Mouse (Mus musculus): ENCODE measurements around the gene Arhgap22. TPM values are rescaled to one million over a fixed set of nuclear protein-coding genes. Genes with fewer than 3 reads are reported as not detected.
A peak's percentile ranks its signal among the peaks of the same experiment; 100 is the strongest.

Gene Arhgap22
- total and polyA plus RNA-seq, 3 experiments, result 0.17 to 0.39 (median 0.29) TPM

DNA sequence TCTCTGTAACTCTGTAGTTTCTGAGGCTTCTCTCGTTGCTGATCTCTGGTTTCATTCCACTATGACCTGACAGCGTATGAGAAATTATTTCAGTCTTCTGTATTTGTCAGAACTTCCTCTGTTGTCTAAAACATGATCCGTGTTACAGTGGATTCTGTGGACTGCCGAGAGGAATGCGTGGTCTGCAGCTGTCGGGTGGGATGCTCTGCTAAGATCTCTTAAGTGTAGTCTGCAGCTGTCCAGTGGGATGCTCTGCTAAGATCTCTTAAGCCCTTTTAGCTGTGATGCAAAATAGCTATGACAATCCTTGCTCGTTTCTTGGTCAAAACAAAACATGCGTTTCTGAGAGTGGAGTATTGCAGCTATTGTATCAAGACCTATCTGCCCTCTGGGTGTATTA is 3.0 kb upstream of the Arhgap22 start:
- dilution Hi-C loops (cut with MboI; ENCODE audit: extremely low pct_ligation_motif_present, extremely low pct_unique_long_range_greater_than_20kb, low sequenced_read_pairs) (no loop called here), in situ Hi-C loops (cut with MboI; ENCODE audit: low pct_ligation_motif_present, low pct_unique_long_range_greater_than_20kb, low sequenced_read_pairs) (loop anchor here (5.0 to 10.0 kb wide), 2 partner anchors 91 to 154 kb away; no protein-coding TSS in a partner anchor)
- H3K4me2 ChIP-seq (ENCODE audit: insufficient read depth, low read depth, poor library complexity, severe bottlenecking), result no peak overlapping the region
- TF ChIP-seq PAX5 (IDR thresholded peaks at IDR 0.05; ENCODE audit: low read length) (no peak), MAX (IDR thresholded peaks at IDR 0.05; ENCODE audit: low read length) (no peak), TBP (conservative IDR thresholded peaks at IDR 0.05; ENCODE audit: low read depth, low read length) (no peak), HCFC1 (IDR thresholded peaks at IDR 0.05; ENCODE audit: low read depth, low read length) (no peak), MAFK (IDR thresholded peaks at IDR 0.05; ENCODE audit: insufficient replicate concordance, low read length) (no peak)
- no peaks in the 10 kb centered on the region for H3K9me3 ChIP-seq (replicated peaks; ENCODE audit: low read length)
- peaks cover 23 to 44% of the 10 kb centered on the region in 2 experiments for H3K4me1 ChIP-seq (ENCODE audit: control insufficient read depth in 1 of 2, insufficient read depth in 2 of 2)
- H3K27ac ChIP-seq (ENCODE audit: insufficient read depth, low read depth), result no peak overlapping the region
- no peak overlapping the region for H3K9ac ChIP-seq (ENCODE audit: insufficient read depth, low read depth)
- no peaks in the 10 kb centered on the region for H3K79me2 ChIP-seq (replicated peaks; ENCODE audit: control insufficient read depth, extremely low read depth, insufficient read depth, poor library complexity, severe bottlenecking)
- H3K36me3 ChIP-seq (replicated peaks in 1 of 2; ENCODE audit: control insufficient read depth in 1 of 2, insufficient read depth in 1 of 2, low read length in 1 of 2), result no peaks in the 10 kb centered on the region
- H3K27me3 ChIP-seq (replicated peaks), result peaks cover 16% of the 10 kb centered on the region
- no peak overlapping the region for H3K4me3 ChIP-seq (replicated peaks in 1 of 3; ENCODE audit: low read depth in 2 of 3, low read length in 2 of 3, poor library complexity in 1 of 3)
- DNase-seq (ENCODE audit: extremely low read depth), result no peak

DNA sequence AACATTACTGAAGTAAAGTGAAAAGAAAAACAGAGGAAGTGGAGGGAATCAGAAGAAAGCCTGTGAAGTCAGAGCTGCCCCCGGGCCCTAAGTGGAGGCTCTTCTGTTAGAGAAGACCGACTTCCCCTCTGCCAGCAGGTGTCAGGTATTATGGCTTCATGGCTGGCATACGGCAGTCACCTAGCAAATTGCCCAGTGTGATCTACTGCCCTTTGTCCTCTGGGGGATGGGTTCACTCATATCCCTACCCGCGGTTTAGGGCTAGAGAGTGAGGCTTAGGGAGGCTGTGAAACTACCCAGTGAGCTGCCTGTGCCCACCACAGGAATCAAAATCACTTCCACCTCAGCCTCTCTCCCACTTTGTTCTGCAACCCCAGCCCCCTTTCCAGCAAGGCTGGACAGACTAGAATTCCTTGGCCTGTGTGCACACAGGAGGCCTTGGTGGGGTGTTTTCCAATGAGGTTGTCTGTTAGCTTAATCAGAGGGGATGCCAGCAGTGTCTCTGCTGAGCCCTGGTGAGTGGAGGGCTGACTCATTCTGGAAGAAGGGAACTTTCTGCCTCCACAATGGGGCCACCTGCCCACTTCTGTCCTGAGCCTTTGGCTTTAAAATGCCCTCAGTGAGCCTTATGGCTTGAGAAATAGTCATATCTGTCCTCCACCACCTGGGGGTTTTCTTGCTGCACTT is 1.4 kb upstream of the Arhgap22 start:
- peaks cover 28 to 52% of the 10 kb centered on the region in 2 experiments for H3K4me1 ChIP-seq (ENCODE audit: control insufficient read depth in 1 of 2, insufficient read depth in 2 of 2)
- in situ Hi-C loops (cut with MboI; ENCODE audit: low pct_ligation_motif_present, low pct_unique_long_range_greater_than_20kb, low sequenced_read_pairs), result loop anchor here (5.0 to 10.0 kb wide), 2 partner anchors 90 to 152 kb away; no protein-coding TSS in a partner anchor
- H3K36me3 ChIP-seq (replicated peaks in 1 of 2; ENCODE audit: control insufficient read depth in 1 of 2, insufficient read depth in 1 of 2, low read length in 1 of 2), result no peaks in the 10 kb centered on the region
- TF ChIP-seq CTCF (conservative IDR thresholded peaks at IDR 0.05 in 1 of 2, IDR thresholded peaks at IDR 0.05 in 1 of 2; ENCODE audit: low read depth in 2 of 2, low read length in 2 of 2) (peak in 1 of 2 experiments; percentile 10; a peak in 2 of 4 replicates), CHD1 (IDR thresholded peaks at IDR 0.05; ENCODE audit: low read depth, low read length) (0 out of 2 replicates have a peak, but pooled peaks have one; percentile 35), JUN (IDR thresholded peaks at IDR 0.05; ENCODE audit: insufficient read depth, low read depth, low read length) (peak; percentile 76), TBP (conservative IDR thresholded peaks at IDR 0.05; ENCODE audit: low read depth, low read length) (no peak), EP300 (IDR thresholded peaks at IDR 0.05; ENCODE audit: low read length) (peak; percentile 85), HCFC1 (IDR thresholded peaks at IDR 0.05; ENCODE audit: low read depth, low read length) (no peak), RAD21 (IDR thresholded peaks at IDR 0.05; ENCODE audit: low read depth, low read length) (no peak; the same call in 1 of the 2 replicates), USF1 (IDR thresholded peaks at IDR 0.05; ENCODE audit: low read depth, low read length) (no peak), CHD2 (IDR thresholded peaks at IDR 0.05; ENCODE audit: low read length) (no peak; the same call in 1 of the 2 replicates), SMC3 (IDR thresholded peaks at IDR 0.05; ENCODE audit: low read depth, low read length) (no peak; the same call in 1 of the 2 replicates), TCF12 (IDR thresholded peaks at IDR 0.05; ENCODE audit: low read depth, low read length) (peak; percentile 73; the same call in 1 of the 2 replicates), MXI1 (IDR thresholded peaks at IDR 0.05; ENCODE audit: low read depth, low read length) (0 out of 2 replicates have a peak, but pooled peaks have one; percentile 24), MAZ (IDR thresholded peaks at IDR 0.05; ENCODE audit: low read depth, low read length) (peak; percentile 58; the same call in 1 of the 2 replicates), POLR2A (IDR thresholded peaks at IDR 0.05; ENCODE audit: low read depth, low read length) (no peak), JUND (conservative IDR thresholded peaks at IDR 0.05; ENCODE audit: low read depth, low read length) (peak; percentile 84), IRF4 (IDR thresholded peaks at IDR 0.05; ENCODE audit: low read depth, low read length) (peak; percentile 93), BHLHE40 (IDR thresholded peaks at IDR 0.05; ENCODE audit: low read depth, low read length) (peak; percentile 16; the same call in 1 of the 2 replicates), ZC3H11A (IDR thresholded peaks at IDR 0.05; ENCODE audit: low read depth, low read length) (no peak)
- dilution Hi-C loops (cut with MboI; ENCODE audit: extremely low pct_ligation_motif_present, extremely low pct_unique_long_range_greater_than_20kb, low sequenced_read_pairs), result no loop called here
- peaks cover 4% of the 10 kb centered on the region for H3K9me3 ChIP-seq (replicated peaks; ENCODE audit: low read length)
- H3K4me3 ChIP-seq (replicated peaks in 1 of 3; ENCODE audit: low read depth in 2 of 3, low read length in 2 of 3, poor library complexity in 1 of 3), result no peak overlapping the region
- peaks cover 24% of the 10 kb centered on the region for H3K27me3 ChIP-seq (replicated peaks)
- no peak for DNase-seq (ENCODE audit: extremely low read depth)
- H3K79me2 ChIP-seq (replicated peaks; ENCODE audit: control insufficient read depth, extremely low read depth, insufficient read depth, poor library complexity, severe bottlenecking), result no peaks in the 10 kb centered on the region
- no peak overlapping the region for H3K9ac ChIP-seq (ENCODE audit: insufficient read depth, low read depth)
- H3K4me2 ChIP-seq (ENCODE audit: insufficient read depth, low read depth, poor library complexity, severe bottlenecking), result no peak overlapping the region
- H3K27ac ChIP-seq (ENCODE audit: insufficient read depth, low read depth), result no peak overlapping the region

Measured in CH12.LX (cell line).